Mouse (Mus musculus) brown adipose tissue, adult 24 weeks (tissue): Measurements from ENCODE around the gene Kcnk13. TPM values are rescaled to one million over a fixed set of nuclear protein-coding genes. Genes with fewer than 3 reads are reported as not detected.

Experiments used
- H3K27ac ChIP-seq: fragments of 200-500 bp; replicated peaks from 2 replicates; pipeline ENCODE4 v1.5.1; 2012; ENCODE audit warnings: low read depth, mild to moderate bottlenecking, low read length
- H3K4me1 ChIP-seq: fragments of 200-500 bp; 2 replicates; pipeline ENCODE4 v1.6.1; 2012; ENCODE audit warnings: low read length, mixed read lengths; ENCODE audit not compliant: control insufficient read depth, insufficient read depth, insufficient read length
- H3K4me3 ChIP-seq: fragments of 200-500 bp; 2 replicates; pipeline ENCODE4 v1.5.1; 2012; ENCODE audit warnings: low read depth, mild to moderate bottlenecking, low read length, moderate library complexity; ENCODE audit not compliant: insufficient read depth
- polyA plus RNA-seq: library from polyadenylated mRNA; stranded (reverse); fragments of >200 nt; gene quantifications from 2 replicates; pipeline ENCODE4 v1.2.4, GENCODE M21; 2012; ENCODE audit not compliant: missing spikeins, insufficient read depth, insufficient read length

Kcnk13 gene
- polyA plus RNA-seq, 1 experiment = 0.40 TPM

DNA sequence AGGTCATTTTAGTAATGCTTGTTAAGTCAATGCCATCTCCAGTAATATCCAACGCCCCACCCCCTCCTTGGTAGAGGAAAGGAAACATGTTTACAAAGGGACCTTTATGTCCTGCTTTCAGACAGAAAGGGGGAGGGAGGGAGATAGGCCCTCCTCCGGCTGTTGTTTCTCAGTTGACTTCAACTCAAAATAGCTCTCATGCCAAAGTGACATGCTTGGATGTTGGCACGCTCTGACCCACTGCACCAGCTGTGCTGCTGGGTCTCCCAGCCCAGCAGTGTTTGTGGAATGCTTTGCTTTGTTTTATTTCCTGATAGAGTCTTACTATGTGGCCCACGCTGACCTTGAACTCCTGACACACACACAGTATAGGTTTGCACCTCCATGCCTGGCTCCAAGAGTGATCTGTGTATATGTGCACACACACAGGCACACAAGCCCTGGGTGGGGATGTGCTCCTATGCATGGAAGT lies 108.9 kb downstream of the Kcnk13 start:
- Histone ChIP-seq H3K4me1 (no peaks in the 10 kb centered on the region), H3K27ac (no peak overlapping the region), H3K4me3 (no peak overlapping the region)

- Histone ChIP-seq H3K27ac (no peak overlapping the region), H3K4me1 (no peaks in the 10 kb centered on the region), H3K4me3 (no peak overlapping the region)
Measured at GRCm38 (mm10) chr12:100075715-100076114, 111.4 kb downstream of the Kcnk13 start.

DNA sequence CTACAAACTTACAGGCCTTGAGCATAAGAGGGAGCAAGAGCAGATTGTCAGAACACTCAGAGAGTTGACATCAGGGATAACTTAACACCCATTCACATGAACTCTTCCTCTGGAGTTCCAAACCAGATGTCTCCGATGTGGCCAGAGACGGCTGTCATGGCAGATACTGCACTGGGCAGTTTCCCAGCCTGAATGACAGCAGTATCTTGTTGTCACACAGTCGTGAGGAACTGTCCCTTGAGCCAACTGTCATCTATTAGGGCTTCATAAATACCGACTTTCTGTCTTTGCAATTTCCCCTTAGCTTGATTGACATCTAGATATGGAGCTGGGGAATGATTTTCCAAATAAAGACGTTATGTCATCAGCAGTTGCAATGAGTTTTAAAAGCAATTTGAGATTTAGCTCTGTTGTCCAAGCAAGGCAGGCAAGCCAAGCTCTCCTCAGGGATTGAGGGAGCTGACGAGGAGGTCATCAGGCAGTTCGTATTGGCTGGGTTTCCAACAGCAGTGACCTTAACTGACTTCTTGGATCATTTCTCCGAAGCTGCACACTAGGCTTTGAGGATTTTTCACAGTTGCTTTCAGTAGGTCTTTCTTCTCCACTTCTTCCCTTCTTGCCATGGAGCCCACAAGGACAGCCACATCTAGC lies 115.5 kb downstream of the Kcnk13 start:
- Histone ChIP-seq H3K4me1 (peaks cover 6% of the 10 kb centered on the region; the same call in 1 of the 2 replicates), H3K4me3 (no peak overlapping the region), H3K27ac (no peak overlapping the region)

DNA sequence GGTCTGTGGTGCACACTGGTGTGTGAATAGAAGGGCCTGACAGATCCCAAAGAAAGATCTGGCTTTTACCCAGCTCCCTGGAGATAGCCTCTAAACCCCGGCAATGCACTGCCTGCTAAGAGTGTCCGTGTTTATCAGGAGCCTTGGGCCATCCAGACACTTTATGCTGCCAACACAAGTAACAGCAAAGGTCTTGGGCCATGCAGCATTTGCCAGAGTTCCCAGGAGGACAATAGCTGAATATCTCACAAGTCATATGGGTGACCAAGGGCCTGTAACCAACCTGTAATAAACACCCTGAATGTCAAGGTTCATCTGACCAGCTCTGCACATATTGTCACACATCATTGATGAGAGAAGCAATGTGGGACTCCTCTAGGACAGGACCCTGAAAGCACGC lies 123.7 kb downstream of the Kcnk13 start:
- Histone ChIP-seq H3K4me1 (peaks cover 12% of the 10 kb centered on the region), H3K27ac (no peak overlapping the region), H3K4me3 (no peak overlapping the region)

- Histone ChIP-seq H3K4me1 (peaks cover 11% of the 10 kb centered on the region), H3K27ac (peak overlapping the region; percentile 45), H3K4me3 (no peak overlapping the region)
Measured at GRCm38 (mm10) chr12:100089265-100089664, 125.0 kb downstream of the Kcnk13 start.

GRCm38 (mm10) chr12:100090750-100091149 lies 126.5 kb downstream of the Kcnk13 start:
- no peak overlapping the region for H3K4me3 ChIP-seq
- H3K27ac ChIP-seq = no peak overlapping the region

GRCm38 (mm10) chr12:100093046-100093445 lies 128.7 kb downstream of the Kcnk13 start:
- H3K4me3 ChIP-seq = no peak overlapping the region
- H3K27ac ChIP-seq = no peak overlapping the region
- H3K4me1 ChIP-seq = peaks cover 4% of the 10 kb centered on the region; the same call in 1 of the 2 replicates

More at GRCm38 (mm10) chr12:100090750-100091149, 126.5 kb downstream of the Kcnk13 start:
- peaks cover 5% of the 10 kb centered on the region; the same call in 1 of the 2 replicates for H3K4me1 ChIP-seq

DNA sequence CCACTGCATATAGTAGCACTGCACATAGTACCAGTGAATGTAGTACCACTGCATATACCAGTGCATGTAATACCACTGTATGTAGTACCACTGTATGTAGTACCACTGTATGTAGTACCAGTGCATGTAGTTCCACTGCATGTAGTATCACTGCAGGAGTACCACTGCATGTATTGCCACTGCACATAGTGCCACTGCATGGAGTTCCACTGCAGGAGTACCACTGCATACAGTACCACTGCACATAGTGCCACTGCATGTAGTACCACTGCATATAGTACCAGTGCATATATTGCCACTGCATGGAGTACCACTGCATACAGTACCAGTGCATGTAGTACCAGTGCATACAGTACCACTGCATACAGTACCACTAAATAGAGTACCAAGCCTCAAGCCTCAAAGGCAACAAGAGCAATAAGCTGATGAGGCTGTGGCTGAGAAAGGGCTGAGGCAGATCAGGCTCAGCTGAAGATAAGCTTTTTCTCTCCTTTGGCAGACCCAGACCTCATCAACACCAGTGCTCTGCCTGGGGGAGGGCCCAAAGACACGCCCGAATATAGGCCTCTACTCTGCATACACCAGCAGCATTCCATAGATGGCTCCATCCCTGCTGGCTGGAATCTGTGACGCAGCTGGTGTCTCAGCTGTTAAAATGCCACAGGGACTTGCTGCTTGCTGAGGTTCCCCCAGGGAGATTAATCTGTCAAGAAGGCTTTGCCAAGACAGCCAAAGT lies 135.8 kb downstream of the Kcnk13 start:
- no peak overlapping the region for H3K27ac ChIP-seq
- no peak overlapping the region for H3K4me3 ChIP-seq
- no peaks in the 10 kb centered on the region for H3K4me1 ChIP-seq

GRCm38 (mm10) chr12:100100707-100101030 lies 136.4 kb downstream of the Kcnk13 start:
- Histone ChIP-seq H3K27ac (no peak overlapping the region), H3K4me1 (no peaks in the 10 kb centered on the region), H3K4me3 (no peak overlapping the region)

- H3K4me3 ChIP-seq = no peak overlapping the region
- H3K27ac ChIP-seq = no peak overlapping the region
- no peaks in the 10 kb centered on the region for H3K4me1 ChIP-seq
Measured at GRCm38 (mm10) chr12:100101651-100102050, 137.4 kb downstream of the Kcnk13 start.

DNA sequence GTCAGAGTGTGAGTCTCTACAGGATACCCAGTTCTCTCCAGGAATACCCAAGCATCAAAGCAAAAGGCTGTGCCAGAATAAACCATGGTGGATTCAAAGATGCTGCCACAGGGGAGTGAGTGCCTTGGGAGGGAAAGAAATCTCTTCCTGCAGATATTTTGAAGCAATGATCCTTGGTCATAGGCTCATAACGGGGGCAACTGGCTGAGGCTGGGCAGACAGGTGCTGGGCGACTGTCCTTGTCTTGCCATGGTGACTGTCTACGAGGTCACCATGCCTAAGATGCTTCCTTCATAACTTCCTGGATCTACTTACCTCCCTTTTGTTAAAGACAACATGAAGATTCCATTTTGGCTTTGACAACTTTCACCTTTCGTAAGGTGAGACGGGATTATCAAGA lies 140.2 kb downstream of the Kcnk13 start:
- H3K4me1 ChIP-seq = no peaks in the 10 kb centered on the region
- no peak overlapping the region for H3K27ac ChIP-seq
- no peak overlapping the region for H3K4me3 ChIP-seq

DNA sequence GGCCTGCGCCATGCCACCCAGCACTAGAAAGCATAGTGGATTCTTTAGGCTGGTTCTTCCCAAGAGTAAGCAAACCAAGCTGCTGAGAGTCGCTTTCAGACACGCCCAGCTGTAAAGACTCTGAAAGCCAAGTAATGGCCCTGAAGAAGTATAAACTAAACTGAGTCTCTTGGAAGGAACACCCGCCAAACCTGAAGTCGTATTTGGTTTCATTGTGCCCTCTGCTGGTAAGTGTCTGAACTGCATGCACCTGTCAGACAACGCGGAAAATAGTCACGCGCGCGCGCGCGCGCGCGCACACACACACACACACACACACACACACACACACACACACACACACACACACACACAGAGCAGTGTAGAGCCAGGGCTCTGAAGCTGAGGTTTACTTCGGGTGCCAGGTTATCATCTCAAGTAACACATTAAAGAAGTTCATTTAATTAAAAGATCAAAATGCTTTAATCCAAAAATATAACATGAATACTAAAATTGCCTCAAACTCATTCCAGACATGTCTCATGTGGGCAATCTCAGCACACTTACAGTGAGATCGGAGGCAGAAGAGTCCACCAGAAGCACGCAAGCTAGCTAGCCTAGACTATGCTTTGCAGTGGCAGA lies 142.1 kb downstream of the Kcnk13 start:
- peaks cover 3% of the 10 kb centered on the region; the same call in 1 of the 2 replicates for H3K4me1 ChIP-seq
- no peak overlapping the region for H3K4me3 ChIP-seq
- H3K27ac ChIP-seq = no peak overlapping the region

- H3K27ac ChIP-seq = no peak overlapping the region
- H3K4me1 ChIP-seq = peaks cover 7% of the 10 kb centered on the region; the same call in 1 of the 2 replicates
- H3K4me3 ChIP-seq = no peak overlapping the region
Measured at GRCm38 (mm10) chr12:100107436-100107835, 143.1 kb downstream of the Kcnk13 start.

- Histone ChIP-seq H3K4me1 (peaks cover 7% of the 10 kb centered on the region; the same call in 1 of the 2 replicates), H3K4me3 (peak within 1 kb of the TSS; percentile 98), H3K27ac (peak within 1 kb of the TSS; percentile 94)
Measured at GRCm38 (mm10) chr12:100109986-100110696, 145.8 kb downstream of the Kcnk13 start, which contains the start of gene Psmc1. Gene Psmc1 (plus strand): TSS chr12:100110154.
